Mouse (Mus musculus): ENCODE measurements at regions not wholly inside any gene's neighbourhood (a gene's known extent, or its start where the extent isn't known, plus 50 kb on each side); places are given as distances from the start of the nearest gene placed in this dataset.

- no peak for TF ChIP-seq CTCF (IDR thresholded peaks at IDR 0.05; ENCODE audit: low read depth)
- TF ChIP-seq EP300 (IDR thresholded peaks at IDR 0.05; ENCODE audit: low read depth): no peak
These were observed 215.1 kb upstream of the Tmc3 start for GRCm38 (mm10) chr7:83369605-83370004.
